Mouse (Mus musculus) cerebellum, adult 9-10 months (tissue): Measurements from ENCODE around the gene Baiap2l1.

ENCODE experiments used
- DNase-seq: peaks from one replicate; pipeline ENCODE4 v3.0.0; 2022

The Baiap2l1 gene

DNA sequence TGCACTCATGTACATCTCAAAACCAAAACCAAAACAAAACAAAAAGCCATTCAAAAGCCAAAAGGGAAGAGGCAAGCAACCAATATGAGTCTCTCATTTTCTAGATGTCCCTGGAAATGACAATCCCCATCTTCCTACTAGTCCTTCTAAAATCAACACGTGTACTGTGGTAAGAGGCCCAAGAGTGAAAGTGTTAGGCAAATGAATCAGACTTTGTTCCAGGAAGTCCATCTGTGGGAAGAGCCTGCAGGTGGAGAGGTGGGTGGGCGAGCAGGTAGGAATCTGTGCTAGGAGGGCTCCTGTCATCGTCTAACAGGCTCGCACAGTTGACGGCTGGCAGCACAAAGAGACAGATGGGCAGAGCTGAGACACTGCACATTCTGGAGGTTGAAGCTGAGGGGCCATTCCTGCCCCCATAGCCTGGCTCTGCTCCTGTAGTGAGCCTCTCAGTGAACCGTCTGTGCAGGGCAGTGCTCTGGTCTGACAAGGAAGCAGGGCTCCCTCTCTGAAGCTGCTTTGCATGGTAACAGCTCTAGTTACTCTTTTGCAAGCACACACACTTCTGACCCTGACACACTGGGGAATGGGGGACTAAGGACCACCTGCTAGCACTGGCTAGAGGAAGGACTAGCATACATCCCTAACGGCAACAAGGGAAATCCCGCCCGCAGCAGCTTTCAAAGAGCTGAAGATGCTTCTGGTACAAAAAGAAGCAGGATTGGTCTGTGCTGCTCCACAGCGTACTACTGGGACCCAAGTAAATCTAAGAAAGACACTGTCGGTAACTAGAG lies 75.2 kb downstream of the Baiap2l1 start:
- DNase-seq: no peak

DNA sequence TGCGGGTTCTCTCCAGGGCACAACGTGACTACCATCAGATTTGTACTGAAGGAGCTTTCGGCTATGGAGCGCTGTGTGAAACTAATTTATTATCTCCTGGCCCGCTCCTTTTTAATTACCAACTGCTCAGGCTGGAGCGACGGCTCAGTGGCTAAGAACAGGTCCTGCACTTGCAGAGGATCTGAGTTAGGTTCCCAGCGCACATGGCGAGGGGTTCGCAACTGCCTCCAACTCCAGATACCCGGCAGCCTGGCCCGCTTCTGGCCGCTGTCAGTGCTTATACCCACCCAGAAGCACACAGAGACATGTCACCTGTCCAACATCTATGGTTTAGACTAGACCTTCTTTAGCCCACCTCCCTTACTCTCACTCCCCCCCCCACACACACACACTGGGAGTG lies 78.0 kb downstream of the Baiap2l1 start:
- DNase-seq: no peak

DNA sequence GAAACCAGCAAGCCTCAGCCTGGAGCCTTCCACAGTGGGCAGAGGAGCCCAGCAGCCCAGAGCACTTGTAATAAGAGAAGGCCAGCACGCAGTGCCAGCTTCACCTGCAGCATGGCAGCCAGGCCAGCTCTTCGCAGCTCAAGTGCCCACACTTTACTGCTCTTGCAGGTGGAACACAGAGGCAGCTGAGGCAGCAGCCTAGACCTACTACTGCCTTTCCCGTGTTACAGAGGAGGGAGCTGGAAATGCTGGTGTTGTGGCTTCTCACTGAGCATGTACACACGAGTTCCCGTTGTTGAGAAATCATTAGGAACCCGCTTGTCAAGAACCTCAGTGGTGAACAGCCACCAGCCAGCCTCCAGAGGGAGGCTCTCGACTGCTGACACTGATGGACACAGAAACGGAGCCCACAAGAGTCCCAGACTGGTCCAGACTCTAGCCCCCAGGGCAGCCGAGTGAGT lies 78.8 kb downstream of the Baiap2l1 start:
- no peak for DNase-seq

GRCm38 (mm10) chr5:144278374-144278960 lies 79.4 kb downstream of the Baiap2l1 start:
- DNase-seq: no peak

GRCm38 (mm10) chr5:144276898-144277630 lies 80.8 kb downstream of the Baiap2l1 start:
- DNase-seq: no peak

GRCm38 (mm10) chr5:144274904-144275303 lies 83.0 kb downstream of the Baiap2l1 start:
- DNase-seq: no peak

- DNase-seq: no peak
Observed at GRCm38 (mm10) chr5:144271772-144272171, 86.1 kb downstream of the Baiap2l1 start.

DNA sequence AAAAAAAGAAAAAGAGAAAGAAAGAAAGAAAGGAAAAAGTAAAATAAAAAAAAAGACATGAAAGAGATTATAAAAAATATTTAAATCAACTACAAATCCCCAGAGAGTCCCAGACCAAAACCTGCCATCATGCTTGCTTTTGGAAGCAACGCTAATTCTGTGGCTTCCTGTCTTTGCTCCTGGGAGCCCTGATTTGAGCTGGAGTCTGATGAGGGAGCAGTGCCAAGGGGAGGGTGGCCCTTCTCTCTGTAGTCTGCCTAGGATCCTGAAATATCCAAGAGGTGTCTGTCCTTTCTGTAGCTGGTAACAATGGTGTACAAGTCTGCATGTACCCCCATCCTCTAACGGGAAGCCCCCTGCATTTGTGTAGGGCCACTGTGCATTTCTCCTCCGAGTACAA lies 86.8 kb downstream of the Baiap2l1 start:
- no peak for DNase-seq

GRCm38 (mm10) chr5:144270420-144270819 lies 87.5 kb downstream of the Baiap2l1 start:
- DNase-seq: no peak

DNA sequence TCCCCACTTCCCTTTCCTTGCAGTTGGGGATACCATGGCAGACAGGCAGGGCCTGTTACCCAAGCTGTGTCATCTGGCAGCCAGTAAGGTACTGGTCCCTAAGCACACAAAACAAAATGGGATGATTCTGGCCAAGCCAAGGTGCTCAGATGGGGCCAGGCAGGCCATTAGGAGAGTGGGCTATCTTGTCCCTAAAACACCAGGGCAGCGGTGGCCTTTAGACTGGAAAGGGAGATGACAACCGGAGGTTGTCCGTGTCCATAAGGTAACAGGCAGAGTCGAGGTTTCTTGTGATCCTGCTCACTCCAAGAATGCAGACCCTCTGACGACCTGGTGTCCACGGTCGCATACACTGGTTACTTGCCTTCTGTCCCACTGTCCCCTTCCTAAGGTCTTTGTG lies 88.0 kb downstream of the Baiap2l1 start:
- no peak for DNase-seq

- DNase-seq: peak; percentile 42
Observed at GRCm38 (mm10) chr5:144267535-144268241, 90.2 kb downstream of the Baiap2l1 start.

DNA sequence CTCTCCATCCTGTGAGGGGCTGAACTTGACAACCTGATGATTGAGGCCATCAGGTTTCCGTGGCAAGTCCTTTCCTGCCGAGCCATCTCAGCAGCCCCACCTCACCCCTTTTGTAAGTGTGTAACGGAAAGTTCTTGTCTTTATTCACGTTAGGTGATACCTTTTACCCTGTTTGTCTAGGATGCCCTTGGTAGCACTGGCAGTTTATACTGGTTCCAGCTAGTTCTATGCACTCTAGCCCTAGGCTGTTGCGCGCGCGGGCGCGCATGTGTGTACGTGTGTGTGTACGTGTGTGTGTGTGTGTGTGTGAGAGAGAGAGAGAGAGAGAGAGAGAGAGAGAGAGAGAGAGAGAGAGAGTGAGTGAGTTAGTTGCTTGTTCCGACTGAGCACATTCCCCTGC lies 94.4 kb downstream of the Baiap2l1 start:
- no peak for DNase-seq

DNA sequence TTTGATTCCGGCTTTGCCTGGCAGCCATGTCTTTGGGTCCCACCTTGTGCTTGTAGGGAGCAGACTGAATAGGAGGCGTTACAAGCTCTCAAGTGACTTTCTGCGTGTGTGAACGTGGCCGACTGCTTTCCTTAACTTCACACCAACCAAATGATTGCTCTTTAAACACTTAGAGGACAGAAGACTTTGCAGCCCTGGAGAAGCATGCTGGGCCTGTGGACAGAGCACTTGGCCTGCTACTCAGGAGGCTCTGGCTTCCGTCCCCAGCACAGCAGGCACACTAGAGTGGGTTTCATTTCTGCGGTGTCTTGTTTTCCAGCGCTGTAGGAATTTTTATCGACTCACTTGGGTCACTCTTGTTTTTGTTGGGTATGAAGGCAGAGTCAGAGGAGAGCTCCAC lies 94.8 kb downstream of the Baiap2l1 start:
- DNase-seq: no peak

- DNase-seq: no peak
Observed at GRCm38 (mm10) chr5:144261829-144262228, 96.1 kb downstream of the Baiap2l1 start.

GRCm38 (mm10) chr5:144261309-144261708 lies 96.6 kb downstream of the Baiap2l1 start:
- DNase-seq: no peak

GRCm38 (mm10) chr5:144260464-144260863 lies 97.4 kb downstream of the Baiap2l1 start:
- no peak for DNase-seq

- DNase-seq: no peak
Observed at GRCm38 (mm10) chr5:144259228-144259627, 98.7 kb downstream of the Baiap2l1 start.

DNA sequence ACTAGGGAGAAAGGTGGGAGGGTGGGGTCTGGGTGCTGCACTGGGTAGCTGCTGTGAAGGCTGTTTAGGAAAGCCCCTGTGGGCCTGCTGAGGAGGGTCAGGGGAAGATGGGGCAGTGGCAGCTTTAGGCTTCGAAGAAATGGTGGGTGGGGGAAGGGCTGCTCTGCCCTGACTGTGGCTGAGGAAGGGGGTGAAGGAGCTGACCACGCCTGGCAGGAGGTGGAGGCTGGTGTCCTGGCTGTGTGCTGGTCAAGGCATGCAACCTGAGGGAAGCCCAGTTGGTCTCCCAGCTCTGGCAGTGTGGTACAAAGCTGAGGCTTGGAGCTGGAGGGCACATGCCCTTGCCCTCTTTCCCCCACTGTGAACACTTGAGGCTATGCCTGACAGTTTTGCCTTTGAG lies 99.2 kb downstream of the Baiap2l1 start:
- DNase-seq: no peak

GRCm38 (mm10) chr5:144258131-144258611 lies 99.7 kb downstream of the Baiap2l1 start:
- DNase-seq: peak; percentile 47

- DNase-seq: no peak
Observed at GRCm38 (mm10) chr5:144257451-144258110, 100.3 kb downstream of the Baiap2l1 start.

- no peak for DNase-seq
Observed at GRCm38 (mm10) chr5:144256888-144257287, 101.0 kb downstream of the Baiap2l1 start.

DNA sequence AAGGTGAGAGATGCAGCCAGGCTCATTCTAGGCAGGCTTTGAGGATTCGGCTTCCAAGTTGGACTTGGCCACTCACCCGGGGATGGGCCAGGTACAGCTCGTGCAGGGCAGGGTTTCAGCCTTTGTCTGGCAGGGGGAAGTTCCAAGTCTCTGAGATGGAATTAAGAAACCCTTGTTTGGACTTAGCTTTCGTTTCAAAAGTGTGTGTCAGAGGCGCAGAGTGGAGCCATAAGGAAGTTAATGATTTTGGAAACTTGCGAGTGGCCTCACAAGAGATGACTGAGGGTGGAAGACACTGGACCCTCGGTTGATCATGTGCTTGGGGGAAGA lies 101.4 kb downstream of the Baiap2l1 start:
- no peak for DNase-seq
